Mouse (Mus musculus) cerebellum, adult 8-10 months (tissue): ENCODE results near the gene Sobp.

Source experiments
- DNase-seq: peaks from one replicate; pipeline ENCODE4 v3.0.0; 2022

Sobp gene

GRCm38 (mm10) chr10:42987594-42988052 is 186.7 kb downstream of the Sobp start:
- no peak for DNase-seq

GRCm38 (mm10) chr10:42984886-42985285 is 189.4 kb downstream of the Sobp start:
- no peak for DNase-seq

- DNase-seq: no peak
Observed at GRCm38 (mm10) chr10:42980999-42981757, 193.2 kb downstream of the Sobp start.

- no peak for DNase-seq
Observed at GRCm38 (mm10) chr10:42978346-42978745, 196.0 kb downstream of the Sobp start.

GRCm38 (mm10) chr10:42976577-42976976 is 197.8 kb downstream of the Sobp start:
- no peak for DNase-seq

- no peak for DNase-seq
Observed at GRCm38 (mm10) chr10:42973537-42973936, 200.8 kb downstream of the Sobp start.

- DNase-seq: peak; percentile 39
Observed at GRCm38 (mm10) chr10:42972504-42973172, 201.7 kb downstream of the Sobp start.

GRCm38 (mm10) chr10:42968332-42968731 is 206.0 kb downstream of the Sobp start:
- no peak for DNase-seq

GRCm38 (mm10) chr10:42963061-42963460 is 211.3 kb downstream of the Sobp start:
- no peak for DNase-seq

GRCm38 (mm10) chr10:42962655-42963054 is 211.7 kb downstream of the Sobp start:
- DNase-seq: no peak

GRCm38 (mm10) chr10:42962181-42962601 is 212.1 kb downstream of the Sobp start:
- DNase-seq: no peak

- no peak for DNase-seq
Observed at GRCm38 (mm10) chr10:42961771-42962170, 212.6 kb downstream of the Sobp start.

- DNase-seq: no peak
Observed at GRCm38 (mm10) chr10:42958686-42959085, 215.6 kb downstream of the Sobp start.

- peak; percentile 64 for DNase-seq
Observed at GRCm38 (mm10) chr10:42957881-42958651, 216.3 kb downstream of the Sobp start.

- no peak for DNase-seq
Observed at GRCm38 (mm10) chr10:42955205-42955604, 219.1 kb downstream of the Sobp start.

- no peak for DNase-seq
Observed at GRCm38 (mm10) chr10:42953601-42954000, 220.7 kb downstream of the Sobp start.
